Mouse (Mus musculus) CH12.LX (cell line): ENCODE results near the gene Wdfy4.

Experiments used
- CTCF ChIP-seq, 2 experiments: IDR thresholded peaks in 1 of 2; conservative IDR thresholded peaks in 1 of 2; 2 replicates each; pipeline ENCODE4 v1.5.1; 2011 to 2012; ENCODE audit warnings: low read depth in 2 of 2, low read length in 2 of 2, improper control_type of control experiment in 1 of 2, inconsistent platforms in 1 of 2, mild to moderate bottlenecking in 1 of 2, moderate library complexity in 1 of 2
- JUND ChIP-seq: conservative IDR thresholded peaks from 2 replicates; pipeline ENCODE4 v1.6.1; 2011; ENCODE audit warnings: low read depth, low read length, improper control_type of control experiment
- MAX ChIP-seq: IDR thresholded peaks from 2 replicates; pipeline ENCODE4 v1.6.1; 2011; ENCODE audit warnings: low read length, improper control_type of control experiment

GRCm38 (mm10) chr14:33180102-33180501, 5.2 kb downstream of the Wdfy4 start:
- TF ChIP-seq JUND: no peak
- no peak for TF ChIP-seq MAX
- TF ChIP-seq CTCF (conservative IDR thresholded peaks at IDR 0.05 in 1 of 2, IDR thresholded peaks at IDR 0.05 in 1 of 2; ENCODE audit: low read depth in 2 of 2, low read length in 2 of 2): no peak
